Mouse (Mus musculus): ENCODE data around the gene Podn.

GRCm38 (mm10) chr4:108005328-108005727 is 90.9 kb downstream of the Podn start:
- TF ChIP-seq MAX (IDR thresholded peaks at IDR 0.05) (no peak), USF1 (IDR thresholded peaks at IDR 0.05; ENCODE audit: low read depth) (no peak), CTCF (IDR thresholded peaks at IDR 0.05; ENCODE audit: control insufficient read depth, insufficient read depth, insufficient read length) (no peak), MYOG (IDR thresholded peaks at IDR 0.05; ENCODE audit: control insufficient read depth, extremely low read depth, insufficient read length) (no peak), MYOD1 (IDR thresholded peaks at IDR 0.05; ENCODE audit: control insufficient read depth, insufficient read length, low read depth) (no peak)
